In genomic region chr11:72207204-72207833, GRCm38 (mm10) we compare ENCODE assay signal across 8 mouse cellular contexts. TPM values are rescaled to one million over a fixed set of nuclear protein-coding genes. Genes with fewer than 3 reads are reported as not detected.
A peak's percentile ranks its signal among the peaks of the same experiment; 100 is the strongest.
DNase-seq lines count a peak whose midpoint lies in the region; ATAC-seq and TF ChIP-seq lines count a peak whose summit lies in the region.

4933427D14Rik (minus strand) TSS chr11:72207459.
Txndc17 (plus strand) TSS chr11:72207547.

- peak within 1 kb of the TSS; percentile 81 for H3K4me3 ChIP-seq in embryonic facial prominence, embryonic 12.5 days
- H3K4me3 ChIP-seq in limb, embryonic 11.5 days (ENCODE audit: low read depth, low read length), result peak within 1 kb of the TSS; percentile 79
- H3K4me3 ChIP-seq in midbrain, embryonic 13.5 days (replicated peaks), result peak within 1 kb of the TSS; percentile 93
- H3K4me3 ChIP-seq in small intestine, adult 2 months (ENCODE audit: low read depth, low read length), result peak within 1 kb of the TSS; percentile 91

- H3K27me3 ChIP-seq in embryonic facial prominence, embryonic 12.5 days, result no peaks in the 10 kb centered on the region
- H3K27me3 ChIP-seq in limb, embryonic 11.5 days (ENCODE audit: control insufficient read depth, insufficient read depth, low read length), result no peaks in the 10 kb centered on the region
- no peaks in the 10 kb centered on the region for H3K27me3 ChIP-seq in midbrain, embryonic 13.5 days
- no peaks in the 10 kb centered on the region for H3K27me3 ChIP-seq in small intestine, adult 2 months (ENCODE audit: control insufficient read depth, insufficient read depth, low read length)

- peak within 1 kb of the TSS; percentile 80 for H3K27ac ChIP-seq in embryonic facial prominence, embryonic 12.5 days
- peak within 1 kb of the TSS; percentile 70 for H3K27ac ChIP-seq in limb, embryonic 11.5 days (replicated peaks; ENCODE audit: low read depth, low read length)
- peak within 1 kb of the TSS; percentile 82 for H3K27ac ChIP-seq in midbrain, embryonic 13.5 days
- peak within 1 kb of the TSS; percentile 92 for H3K27ac ChIP-seq in small intestine, adult 2 months (ENCODE audit: insufficient read depth, low read depth, low read length)

- H3K36me3 ChIP-seq in embryonic facial prominence, embryonic 12.5 days, result peaks cover 22% of the 10 kb centered on the region
- peaks cover 5% of the 10 kb centered on the region; the same call in 1 of the 2 replicates for H3K36me3 ChIP-seq in limb, embryonic 11.5 days (ENCODE audit: control insufficient read depth, insufficient read depth, low read length)
- H3K36me3 ChIP-seq in midbrain, embryonic 13.5 days, result peaks cover 25% of the 10 kb centered on the region
- H3K36me3 ChIP-seq in small intestine, adult 2 months (ENCODE audit: control insufficient read depth, insufficient read depth, low read length), result peaks cover 16% of the 10 kb centered on the region

- H3K9me3 ChIP-seq in embryonic facial prominence, embryonic 12.5 days, result no peaks in the 10 kb centered on the region
- H3K9me3 ChIP-seq in limb, embryonic 11.5 days (ENCODE audit: control insufficient read depth, low read length), result no peaks in the 10 kb centered on the region
- no peaks in the 10 kb centered on the region for H3K9me3 ChIP-seq in midbrain, embryonic 13.5 days

- under 1% methylated on average over 42 of the region's 42 CpGs for WGBS in embryonic facial prominence, embryonic 12.5 days
- WGBS in limb, embryonic 11.5 days, result under 1% methylated on average over 41 of the region's 42 CpGs
- WGBS in midbrain, embryonic 13.5 days, result under 1% methylated on average over 42 of the region's 42 CpGs
- WGBS in small intestine, adult 2 months, result under 1% methylated on average over 42 of the region's 42 CpGs

- TF ChIP-seq CTCF in small intestine, adult 2 months (IDR thresholded peaks at IDR 0.05; ENCODE audit: extremely low read depth, insufficient read length, insufficient replicate concordance, low read depth, low read length), result no peak

- ATAC-seq in embryonic facial prominence, embryonic 12.5 days (ENCODE audit: insufficient number of reproducible peaks, insufficient read depth, low FRiP score, low TSS enrichment), result peak; percentile 93
- ATAC-seq in limb, embryonic 11.5 days (ENCODE audit: insufficient number of reproducible peaks, low FRiP score, low TSS enrichment, low read depth), result peak; percentile 92
- ATAC-seq in midbrain, embryonic 13.5 days, result peak; percentile 93

- H3K4me2 ChIP-seq in embryonic facial prominence, embryonic 12.5 days (replicated peaks), result peak within 1 kb of the TSS; percentile 87
- H3K4me2 ChIP-seq in limb, embryonic 11.5 days (ENCODE audit: low read depth, severe bottlenecking), result peak within 1 kb of the TSS; percentile 76
- H3K4me2 ChIP-seq in midbrain, embryonic 13.5 days (replicated peaks), result peak within 1 kb of the TSS; percentile 92

- peak; percentile 29; the same call in 1 of the 2 replicates for TF ChIP-seq POLR2A in small intestine, adult 2 months (IDR thresholded peaks at IDR 0.05; ENCODE audit: low read depth, low read length)

- peaks cover 18% of the 10 kb centered on the region for H3K4me1 ChIP-seq in embryonic facial prominence, embryonic 12.5 days
- peaks cover 6% of the 10 kb centered on the region for H3K4me1 ChIP-seq in limb, embryonic 11.5 days (ENCODE audit: control insufficient read depth, insufficient read depth, low read length)
- H3K4me1 ChIP-seq in midbrain, embryonic 13.5 days (replicated peaks), result peaks cover 41% of the 10 kb centered on the region
- peaks cover 7% of the 10 kb centered on the region; the same call in 1 of the 2 replicates for H3K4me1 ChIP-seq in small intestine, adult 2 months (ENCODE audit: control insufficient read depth, insufficient read depth, insufficient read length, low read length)

- H3K9ac ChIP-seq in embryonic facial prominence, embryonic 12.5 days, result peak within 1 kb of the TSS; percentile 75
- H3K9ac ChIP-seq in limb, embryonic 11.5 days (ENCODE audit: low read length), result peak within 1 kb of the TSS; percentile 84
- peak within 1 kb of the TSS; percentile 94 for H3K9ac ChIP-seq in midbrain, embryonic 13.5 days (replicated peaks)

- peak; percentile 83 for DNase-seq in 3T3-L1 (ENCODE audit: low read depth, low spot score)
- DNase-seq in adrenal gland, postnatal 36 days, result peak; percentile 92 to 94
- peak; percentile 93 to 95 for DNase-seq in heart, adult 18-20 months
- peak; percentile 94 for DNase-seq in kidney, adult 18-20 months
- DNase-seq in limb, embryonic 11.5 days (ENCODE audit: low spot score), result peak; percentile 90

RNA-seq across cellular contexts. Expression of gene 4933427D14Rik, which starts in this region (rescaled TPM):
- 1 to 10 TPM; 4.9 to 5.8 TPM for total RNA-seq in adrenal gland, postnatal 36 days (2021)
- 16.7 and 23.2 TPM in 2 replicates for polyA plus RNA-seq in embryonic facial prominence, embryonic 12.5 days (2016; fragmentation: Nextera tagmentation; extraction: Ambion mirVana)
- total RNA-seq in heart, adult 18-20 months (2021), result 1 to 10 TPM; 1.9 to 2.4 TPM
- 9.9 and 11.0 TPM in 2 replicates for polyA plus RNA-seq in limb, embryonic 11.5 days (2014; fragmentation: Nextera tagmentation; extraction: Ambion mirVana)
- polyA plus RNA-seq in midbrain, embryonic 13.5 days (2015; fragmentation: Nextera tagmentation; extraction: Ambion mirVana), result 27.9 and 31.0 TPM in 2 replicates
- polyA plus RNA-seq in small intestine, adult 2 months (2012; rRNA removed), result 1.3 and 2.5 TPM in 2 replicates

RNA-seq across cellular contexts. Expression of gene Txndc17, which starts in this region (rescaled TPM):
- total RNA-seq in adrenal gland, postnatal 36 days (2021), result 10 to 100 TPM; 71.8 to 74.2 TPM
- polyA plus RNA-seq in embryonic facial prominence, embryonic 12.5 days (2016; fragmentation: Nextera tagmentation; extraction: Ambion mirVana), result 194 and 202 TPM in 2 replicates
- 10 to 100 TPM; 40.3 to 46.9 TPM for total RNA-seq in heart, adult 18-20 months (2021)
- polyA plus RNA-seq in limb, embryonic 11.5 days (2014; fragmentation: Nextera tagmentation; extraction: Ambion mirVana), result 184 and 188 TPM in 2 replicates
- 152 and 160 TPM in 2 replicates for polyA plus RNA-seq in midbrain, embryonic 13.5 days (2015; fragmentation: Nextera tagmentation; extraction: Ambion mirVana)
- 40.3 and 86.5 TPM in 2 replicates for polyA plus RNA-seq in small intestine, adult 2 months (2012; rRNA removed)

Comparison
In these comparisons a context has a peak if more than half of its experiments do, and no peak if none do; other contexts are left out.
1. Peak in every context shown above with its lines: DNase-seq, ATAC-seq, H3K4me3 ChIP-seq and H3K27ac ChIP-seq.